Mouse (Mus musculus): ENCODE data around the gene Mast3.

Mast3 gene

GRCm38 (mm10) chr8:70774740-70775139, 30.1 kb downstream of the Mast3 start:
- no peak for DNase-seq

- DNase-seq = peak; percentile 86
These were observed 31.0 kb downstream of the Mast3 start for GRCm38 (mm10) chr8:70773833-70774232.

- no peak for DNase-seq
These were observed 31.4 kb downstream of the Mast3 start for GRCm38 (mm10) chr8:70773410-70773809.

GRCm38 (mm10) chr8:70772890-70773289, 32.0 kb downstream of the Mast3 start:
- no peak for DNase-seq

- no peak for DNase-seq
These were observed 32.8 kb downstream of the Mast3 start for GRCm38 (mm10) chr8:70772075-70772474.

GRCm38 (mm10) chr8:70771217-70771616, 33.6 kb downstream of the Mast3 start:
- DNase-seq = no peak

- DNase-seq = no peak
These were observed 34.1 kb downstream of the Mast3 start for GRCm38 (mm10) chr8:70770748-70771147.

- DNase-seq = no peak
These were observed 35.0 kb downstream of the Mast3 start for GRCm38 (mm10) chr8:70769858-70770257.

- DNase-seq = peak; percentile 92
These were observed 35.5 kb downstream of the Mast3 start for GRCm38 (mm10) chr8:70769359-70769758.

- DNase-seq = peak; percentile 81
These were observed 35.9 kb downstream of the Mast3 start for GRCm38 (mm10) chr8:70768956-70769355.

GRCm38 (mm10) chr8:70768231-70768776, 36.5 kb downstream of the Mast3 start:
- DNase-seq = peak; percentile 73

- DNase-seq = no peak
These were observed 37.4 kb downstream of the Mast3 start for GRCm38 (mm10) chr8:70767503-70767902.

- DNase-seq = peak; percentile 51
These were observed 38.0 kb downstream of the Mast3 start for GRCm38 (mm10) chr8:70766571-70767440.

GRCm38 (mm10) chr8:70765838-70766570, 38.9 kb downstream of the Mast3 start:
- DNase-seq = no peak

GRCm38 (mm10) chr8:70765329-70765728, 39.5 kb downstream of the Mast3 start:
- peak; percentile 30 for DNase-seq

GRCm38 (mm10) chr8:70764676-70765075, 40.2 kb downstream of the Mast3 start:
- no peak for DNase-seq

GRCm38 (mm10) chr8:70764026-70764425, 40.8 kb downstream of the Mast3 start:
- DNase-seq = no peak

GRCm38 (mm10) chr8:70763354-70763753, 41.5 kb downstream of the Mast3 start:
- peak; percentile 35 for DNase-seq

GRCm38 (mm10) chr8:70762118-70762517, 42.7 kb downstream of the Mast3 start:
- DNase-seq = no peak

GRCm38 (mm10) chr8:70760775-70761406, 44.0 kb downstream of the Mast3 start, which contains the start of gene Mpv17l2:
Mpv17l2 (minus strand) TSS chr8:70760946.
- peak; percentile 98 for DNase-seq

- DNase-seq = no peak
These were observed 44.5 kb downstream of the Mast3 start for GRCm38 (mm10) chr8:70760350-70760749.

- DNase-seq = peak; percentile 52
These were observed 46.0 kb downstream of the Mast3 start for GRCm38 (mm10) chr8:70758616-70759561.
